24 mouse cellular contexts compared by ENCODE assay signal in the genomic region with DNA sequence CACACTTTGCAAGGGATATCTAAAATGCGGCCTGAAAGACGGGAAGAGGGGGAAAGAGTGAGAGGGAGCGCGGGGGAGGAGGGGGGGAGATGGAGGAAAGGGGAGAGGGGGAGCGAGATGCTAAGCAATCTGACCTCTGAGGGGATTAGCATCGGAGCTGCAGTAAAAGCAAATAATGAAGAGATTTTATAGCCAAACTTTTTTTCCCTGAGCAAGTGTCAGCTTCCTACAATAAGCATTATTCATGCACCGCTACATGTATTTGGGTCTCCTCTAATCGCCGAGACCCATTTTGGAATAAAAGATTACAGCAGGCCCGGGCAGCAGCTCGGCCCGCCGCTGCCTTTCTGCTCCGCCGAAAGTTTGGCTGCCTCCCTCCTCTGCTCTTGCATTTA. TPM values are rescaled to one million over a fixed set of nuclear protein-coding genes. Genes with fewer than 3 reads are reported as not detected.
A peak's percentile ranks its signal among the peaks of the same experiment; 100 is the strongest.
DNase-seq lines count a peak whose midpoint lies in the region; ATAC-seq lines count a peak whose summit lies in the region.
"Had no signal": no experiment of that assay in that cellular context is flagged by ENCODE, and none has a peak within 500 bp of the region (broad histone marks: within the 10 kb centered on the region; RNA-seq: fewer than 3 reads in every experiment).

No protein-coding gene starts in this region.

- under 1% methylated on average over 15 of the region's 15 CpGs for WGBS in forebrain, embryonic 10.5 days
- 2% methylated on average over 15 of the region's 15 CpGs for WGBS in midbrain, embryonic 10.5 days

- peak; percentile 74 for DNase-seq in Muller cell, postnatal 12 days (ENCODE audit: inconsistent ontology term)
- DNase-seq in R1 (ENCODE audit: low read depth, low spot score) = peak; percentile 9
- DNase-seq in forebrain, embryonic 10.5 days (ENCODE audit: extremely low spot score, low spot score) = peak; percentile 74
- DNase-seq in midbrain, embryonic 10.5 days (ENCODE audit: low spot score) = peak; percentile 61
- no peak for DNase-seq in gastrocnemius, adult 8-10 months (ENCODE audit: low spot score in 2 of 2)
- no peak for DNase-seq in B cell, adult 2 months
- no peak for DNase-seq in cerebellum, postnatal 4 days (ENCODE audit: low spot score in 2 of 2)
- DNase-seq: adrenal gland, adult 2 months; cerebellum, adult 11 months; heart, adult 18-20 months; lung, embryonic 14.5 days had no signal

- H3K4me3 ChIP-seq in forebrain, embryonic 10.5 days = peak overlapping the region; percentile 79
- H3K4me3 ChIP-seq in midbrain, embryonic 10.5 days = peak overlapping the region; percentile 67
- H3K4me3 ChIP-seq: erythroblast, embryonic 14.5 days; heart, embryonic 15.5 days had no signal

- peaks cover 62% of the 10 kb centered on the region for H3K36me3 ChIP-seq in forebrain, embryonic 10.5 days (replicated peaks)
- H3K36me3 ChIP-seq in midbrain, embryonic 10.5 days = peaks cover 4% of the 10 kb centered on the region; the same call in 1 of the 2 replicates
- H3K36me3 ChIP-seq: G1E; heart, embryonic 15.5 days; hindbrain, embryonic 10.5 days had no signal

- H3K27ac ChIP-seq in forebrain, embryonic 10.5 days = peak overlapping the region; percentile 97
- H3K27ac ChIP-seq in midbrain, embryonic 10.5 days (replicated peaks) = no peak overlapping the region
- H3K27ac ChIP-seq: heart, embryonic 15.5 days; hindbrain, embryonic 10.5 days; macrophage had no signal

- peaks cover 88% of the 10 kb centered on the region for H3K4me1 ChIP-seq in forebrain, embryonic 10.5 days
- peaks cover 74% of the 10 kb centered on the region for H3K4me1 ChIP-seq in midbrain, embryonic 10.5 days

- no peak for ATAC-seq in megakaryocyte, adult 5-6 weeks (ENCODE audit: poor library complexity, severe bottlenecking)
- ATAC-seq: CD4-positive, CD25-positive, alpha-beta regulatory T cell, adult 4 months; inflammation-experienced regulatory T-cells, adult 6 months had no signal

- peaks cover 97% of the 10 kb centered on the region for H3K27me3 ChIP-seq in forebrain, embryonic 10.5 days (ENCODE audit: poor library complexity, severe bottlenecking)
- H3K27me3 ChIP-seq in midbrain, embryonic 10.5 days (ENCODE audit: low read depth, poor library complexity, severe bottlenecking) = peaks cover 100% of the 10 kb centered on the region

- no peaks in the 10 kb centered on the region for H3K9me3 ChIP-seq in forebrain, embryonic 10.5 days
- H3K9me3 ChIP-seq in midbrain, embryonic 10.5 days (replicated peaks) = no peaks in the 10 kb centered on the region
- H3K9me3 ChIP-seq: heart, embryonic 15.5 days; hindbrain, embryonic 10.5 days had no signal

RNA-seq across cellular contexts. Expression of a gene that starts 5.2 kb away (rescaled TPM):
- polyA plus RNA-seq in forebrain, embryonic 10.5 days (2016; fragmentation: Nextera tagmentation; extraction: Ambion mirVana) = 80.9 and 87.7 TPM in 2 replicates
- 25.3 and 26.3 TPM in 2 replicates for polyA plus RNA-seq in midbrain, embryonic 10.5 days (2016; fragmentation: Nextera tagmentation; extraction: Ambion mirVana)
- total RNA-seq in gastrocnemius, adult 8-10 months (2022) = not detected
- not detected in 2 replicates for total RNA-seq in megakaryocyte, adult 5-6 weeks (2015)
- total RNA-seq in megakaryocyte, adult 5-6 weeks (2017) = not detected in 2 replicates
- total RNA-seq: adrenal gland, adult 2 months; G1E; gastrocnemius, adult 18-20 months; heart, adult 18-20 months had no signal
- polyA plus RNA-seq: adrenal gland, adult 2 months; CD4-positive, CD25-positive, alpha-beta regulatory T cell, adult 4 months; erythroblast, embryonic 14.5 days; G1E; heart, embryonic 15.5 days; inflammation-experienced regulatory T-cells, adult 6 months; kidney, embryonic 16.5 days; liver, embryonic 11.5 days; lung, embryonic 14.5 days; macrophage; neural tube, embryonic 14.5 days; urinary bladder, adult 2 months had no signal

RNA-seq across cellular contexts. Expression of a gene that starts 5.3 kb away (rescaled TPM):
- polyA plus RNA-seq in forebrain, embryonic 10.5 days (2016; fragmentation: Nextera tagmentation; extraction: Ambion mirVana) = 44.2 and 44.7 TPM in 2 replicates
- 22.8 and 26.7 TPM in 2 replicates for polyA plus RNA-seq in midbrain, embryonic 10.5 days (2016; fragmentation: Nextera tagmentation; extraction: Ambion mirVana)
- total RNA-seq in gastrocnemius, adult 8-10 months (2022) = 10 to 100 TPM; 18.6 to 21.5 (median 20.9) TPM
- total RNA-seq in megakaryocyte, adult 5-6 weeks (2015) = 63.0 and 70.6 TPM in 2 replicates
- 80.5 and 83.1 TPM in 2 replicates for total RNA-seq in megakaryocyte, adult 5-6 weeks (2017)

Comparison
In these comparisons a context has a peak if more than half of its experiments do, and no peak if none do; other contexts are left out.
1. DNase-seq: peak in Muller cell, postnatal 12 days (single experiment), R1 (single experiment), forebrain, embryonic 10.5 days (single experiment) and midbrain, embryonic 10.5 days (single experiment); none in gastrocnemius, adult 8-10 months (0 of 2), B cell, adult 2 months (0 of 2) and cerebellum, postnatal 4 days (0 of 2).